Mouse (Mus musculus): ENCODE measurements around the gene Rec8. TPM values are rescaled to one million over a fixed set of nuclear protein-coding genes. Genes with fewer than 3 reads are reported as not detected.
A peak's percentile ranks its signal among the peaks of the same experiment; 100 is the strongest.

Rec8 gene
- polyA plus RNA-seq, 1 experiment from 2014 or later = 15.1 TPM

- no peak overlapping the region for H3K4me2 ChIP-seq
- no peak for ATAC-seq (ENCODE audit: low FRiP score)
- H3K27me3 ChIP-seq = no peaks in the 10 kb centered on the region
- H3K4me3 ChIP-seq = no peak overlapping the region
- peaks cover 99% of the 10 kb centered on the region for H3K36me3 ChIP-seq
- no peaks in the 10 kb centered on the region for H3K4me1 ChIP-seq (replicated peaks)
- WGBS = 93% methylated on average over 27 of the region's 27 CpGs
- no peak overlapping the region for H3K27ac ChIP-seq
- H3K9ac ChIP-seq = no peak overlapping the region
- no peaks in the 10 kb centered on the region for H3K9me3 ChIP-seq
These were observed 10.4 kb downstream of the Rec8 start for GRCm38 (mm10) chr14:55628077-55628827.

GRCm38 (mm10) chr14:55629312-55629711 is 11.5 kb downstream of the Rec8 start:
- H3K36me3 ChIP-seq = peaks cover 99% of the 10 kb centered on the region
- no peak for ATAC-seq (ENCODE audit: low FRiP score)
- H3K27ac ChIP-seq = no peak overlapping the region
- H3K4me1 ChIP-seq (replicated peaks) = peaks cover 5% of the 10 kb centered on the region
- no peak overlapping the region for H3K9ac ChIP-seq
- H3K4me3 ChIP-seq = no peak overlapping the region
- WGBS = 57% methylated on average over 5 of the region's 5 CpGs
- H3K4me2 ChIP-seq = no peak overlapping the region
- H3K27me3 ChIP-seq = no peaks in the 10 kb centered on the region
- no peaks in the 10 kb centered on the region for H3K9me3 ChIP-seq

- H3K36me3 ChIP-seq = peaks cover 80% of the 10 kb centered on the region
- peak overlapping the region; percentile 87 for H3K27ac ChIP-seq
- H3K27me3 ChIP-seq = no peaks in the 10 kb centered on the region
- peak overlapping the region; percentile 73 for H3K4me3 ChIP-seq
- ATAC-seq (ENCODE audit: low FRiP score) = peak; percentile 76
- peak overlapping the region; percentile 89 for H3K9ac ChIP-seq
- peak overlapping the region; percentile 93 for H3K4me2 ChIP-seq
- no peaks in the 10 kb centered on the region for H3K9me3 ChIP-seq
- H3K4me1 ChIP-seq (replicated peaks) = peaks cover 20% of the 10 kb centered on the region
- WGBS = 3% methylated on average over 23 of the region's 23 CpGs
These were observed 17.2 kb downstream of the Rec8 start for GRCm38 (mm10) chr14:55634874-55635522.

GRCm38 (mm10) chr14:55635523-55636007 is 17.7 kb downstream of the Rec8 start, which contains the start of gene Ipo4:
TSS of gene Ipo4 (minus strand) at chr14:55635957.
- 2% methylated on average over 33 of the region's 33 CpGs for WGBS
- peak within 1 kb of the TSS; percentile 89 for H3K9ac ChIP-seq
- H3K27me3 ChIP-seq = no peaks in the 10 kb centered on the region
- H3K4me2 ChIP-seq = peak within 1 kb of the TSS; percentile 93
- H3K36me3 ChIP-seq = peaks cover 80% of the 10 kb centered on the region
- H3K27ac ChIP-seq = peak within 1 kb of the TSS; percentile 87
- H3K9me3 ChIP-seq = no peaks in the 10 kb centered on the region
- peak; percentile 88 for ATAC-seq (ENCODE audit: low FRiP score)
- peak within 1 kb of the TSS; percentile 73 for H3K4me3 ChIP-seq
- H3K4me1 ChIP-seq (replicated peaks) = peaks cover 20% of the 10 kb centered on the region

- ATAC-seq (ENCODE audit: low FRiP score) = no peak
- Histone ChIP-seq H3K4me1 (replicated peaks) (peaks cover 35% of the 10 kb centered on the region), H3K9me3 (no peaks in the 10 kb centered on the region), H3K27me3 (no peaks in the 10 kb centered on the region), H3K27ac (no peak within 1 kb of the TSS), H3K4me2 (no peak within 1 kb of the TSS), H3K4me3 (no peak within 1 kb of the TSS), H3K36me3 (peaks cover 68% of the 10 kb centered on the region), H3K9ac (0 out of 2 replicates have a peak within 1 kb of the TSS, but pooled peaks have one; percentile 24)
- WGBS = 94% methylated on average over 9 of the region's 9 CpGs
These were observed 20.0 kb downstream of the Rec8 start, which contains the start of gene Gm49378 for GRCm38 (mm10) chr14:55637795-55638194. TSS of gene Gm49378 (minus strand) at chr14:55637895.

GRCm38 (mm10) chr14:55640816-55641215 is 23.0 kb downstream of the Rec8 start:
- WGBS = 96% methylated on average over 14 of the region's 14 CpGs
- no peaks in the 10 kb centered on the region for H3K27me3 ChIP-seq
- no peak for ATAC-seq (ENCODE audit: low FRiP score)

GRCm38 (mm10) chr14:55641291-55641690 is 23.5 kb downstream of the Rec8 start:
- peaks cover 52% of the 10 kb centered on the region for H3K36me3 ChIP-seq
- H3K4me2 ChIP-seq = no peak overlapping the region
- no peak overlapping the region for H3K27ac ChIP-seq
- no peak overlapping the region for H3K9ac ChIP-seq
- no peaks in the 10 kb centered on the region for H3K9me3 ChIP-seq
- H3K4me3 ChIP-seq = no peak overlapping the region
- 96% methylated on average over 13 of the region's 13 CpGs for WGBS
- peaks cover 34% of the 10 kb centered on the region for H3K4me1 ChIP-seq (replicated peaks)
- H3K27me3 ChIP-seq = no peaks in the 10 kb centered on the region
- no peak for ATAC-seq (ENCODE audit: low FRiP score)

More at GRCm38 (mm10) chr14:55640816-55641215, 23.0 kb downstream of the Rec8 start:
- Histone ChIP-seq H3K4me1 (replicated peaks) (peaks cover 38% of the 10 kb centered on the region), H3K27ac (no peak overlapping the region), H3K36me3 (peaks cover 54% of the 10 kb centered on the region), H3K4me2 (no peak overlapping the region), H3K9me3 (no peaks in the 10 kb centered on the region), H3K9ac (no peak overlapping the region), H3K4me3 (no peak overlapping the region)

GRCm38 (mm10) chr14:55642679-55643059 is 24.8 kb downstream of the Rec8 start:
- peaks cover 44% of the 10 kb centered on the region for H3K36me3 ChIP-seq
- ATAC-seq (ENCODE audit: low FRiP score) = peak; percentile 67
- H3K4me2 ChIP-seq = peak overlapping the region; percentile 88
- peaks cover 32% of the 10 kb centered on the region for H3K4me1 ChIP-seq (replicated peaks)
- H3K4me3 ChIP-seq = peak overlapping the region; percentile 97
- peak overlapping the region; percentile 96 for H3K27ac ChIP-seq
- H3K9me3 ChIP-seq = no peaks in the 10 kb centered on the region
- WGBS = 21% methylated on average over 8 of the region's 8 CpGs
- H3K9ac ChIP-seq = peak overlapping the region; percentile 93
- no peaks in the 10 kb centered on the region for H3K27me3 ChIP-seq

- H3K9me3 ChIP-seq = no peaks in the 10 kb centered on the region
- WGBS = under 1% methylated on average over 89 of the region's 89 CpGs
- H3K4me2 ChIP-seq = peak within 1 kb of the TSS; percentile 88
- peaks cover 38% of the 10 kb centered on the region for H3K36me3 ChIP-seq
- H3K4me3 ChIP-seq = peak within 1 kb of the TSS; percentile 97
- peak within 1 kb of the TSS; percentile 96 for H3K27ac ChIP-seq
- peak within 1 kb of the TSS; percentile 93 for H3K9ac ChIP-seq
- H3K4me1 ChIP-seq (replicated peaks) = peaks cover 32% of the 10 kb centered on the region
- H3K27me3 ChIP-seq = no peaks in the 10 kb centered on the region
- peak; percentile 91 for ATAC-seq (ENCODE audit: low FRiP score)
These were observed 25.4 kb downstream of the Rec8 start, which contains the start of gene Tm9sf1 for GRCm38 (mm10) chr14:55643060-55643907. TSS of gene Tm9sf1 (minus strand) at chr14:55643806.

GRCm38 (mm10) chr14:55644261-55644888 is 26.5 kb downstream of the Rec8 start:
- no peaks in the 10 kb centered on the region for H3K27me3 ChIP-seq
- peak overlapping the region; percentile 97 for H3K4me3 ChIP-seq
- H3K4me2 ChIP-seq = peak overlapping the region; percentile 88
- no peaks in the 10 kb centered on the region for H3K9me3 ChIP-seq
- no peak overlapping the region for H3K27ac ChIP-seq
- WGBS = 32% methylated on average over 17 of the region's 17 CpGs
- no peak for ATAC-seq (ENCODE audit: low FRiP score)
- H3K36me3 ChIP-seq = peaks cover 27% of the 10 kb centered on the region
- peak overlapping the region; percentile 93 for H3K9ac ChIP-seq
- peaks cover 32% of the 10 kb centered on the region for H3K4me1 ChIP-seq (replicated peaks)

GRCm38 (mm10) chr14:55649884-55650283 is 32.0 kb downstream of the Rec8 start, which contains the start of gene Tssk4:
TSS of gene Tssk4 (plus strand) at chr14:55650184.
- H3K9me3 ChIP-seq = no peaks in the 10 kb centered on the region
- H3K4me1 ChIP-seq (replicated peaks) = peaks cover 5% of the 10 kb centered on the region
- no peak within 1 kb of the TSS for H3K4me2 ChIP-seq
- peaks cover 5% of the 10 kb centered on the region; the same call in 1 of the 2 replicates for H3K36me3 ChIP-seq
- H3K4me3 ChIP-seq = no peak within 1 kb of the TSS
- no peak within 1 kb of the TSS for H3K9ac ChIP-seq
- H3K27ac ChIP-seq = no peak within 1 kb of the TSS
- ATAC-seq (ENCODE audit: low FRiP score) = no peak
- 95% methylated on average over 2 of the region's 2 CpGs for WGBS
- H3K27me3 ChIP-seq = no peaks in the 10 kb centered on the region

Measured in hindbrain, embryonic 13.5 days (tissue).